Mouse (Mus musculus): ENCODE measurements around the gene Ccdc175. TPM values are rescaled to one million over a fixed set of nuclear protein-coding genes. Genes with fewer than 3 reads are reported as not detected.

The Ccdc175 gene
- polyA plus RNA-seq, 1 experiment from 2014 or later, result not detected

DNA sequence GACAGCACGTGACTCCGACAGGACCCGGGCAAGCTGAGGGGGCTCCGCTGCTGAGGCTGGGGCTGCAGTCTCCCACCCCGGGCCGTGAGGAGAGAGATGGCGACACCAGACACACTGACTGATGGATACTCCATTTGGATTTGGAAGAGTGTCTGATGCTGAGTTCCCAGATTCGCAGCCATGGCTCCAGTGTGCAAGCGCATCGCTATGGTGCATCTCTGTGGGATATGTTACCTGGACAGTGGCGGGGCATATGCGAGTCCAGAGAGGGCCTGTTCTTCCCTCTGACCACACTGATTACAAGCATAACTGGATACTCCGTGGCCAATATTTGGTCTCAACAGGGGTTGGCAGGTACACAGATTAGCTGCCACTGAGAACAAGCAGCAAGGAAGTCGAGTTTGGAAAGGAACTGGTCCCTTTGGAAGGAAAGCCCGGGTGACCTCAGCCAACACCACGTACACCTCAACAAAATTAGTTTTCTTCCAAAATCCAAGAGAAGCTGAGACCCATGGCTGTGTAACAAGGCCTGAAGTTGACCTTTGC lies 38.8 kb upstream of the Ccdc175 start:
- Histone ChIP-seq H3K36me3 (replicated peaks; ENCODE audit: control insufficient read depth, insufficient read depth, low read depth, low read length) (no peaks in the 10 kb centered on the region; the same call in 1 of the 2 replicates), H3K4me2 (ENCODE audit: low read depth, low read length) (no peak overlapping the region), H3K4me1 (ENCODE audit: control insufficient read depth, insufficient read depth, low read length) (no peaks in the 10 kb centered on the region), H3K27ac (replicated peaks; ENCODE audit: low read depth, low read length) (no peak overlapping the region), H3K9me3 (replicated peaks; ENCODE audit: control insufficient read depth, low read length) (no peaks in the 10 kb centered on the region), H3K9ac (replicated peaks; ENCODE audit: low read length) (no peak overlapping the region), H3K4me3 (ENCODE audit: low read depth, low read length) (no peak overlapping the region), H3K27me3 (ENCODE audit: control insufficient read depth, insufficient read depth, low read length) (no peaks in the 10 kb centered on the region)
- ATAC-seq (replicated peaks; ENCODE audit: insufficient number of reproducible peaks, low FRiP score, low TSS enrichment, low read depth) (no peak), DNase-seq (ENCODE audit: low spot score) (no peak)
- 92% methylated on average over 16 of the region's 16 CpGs for WGBS

DNA sequence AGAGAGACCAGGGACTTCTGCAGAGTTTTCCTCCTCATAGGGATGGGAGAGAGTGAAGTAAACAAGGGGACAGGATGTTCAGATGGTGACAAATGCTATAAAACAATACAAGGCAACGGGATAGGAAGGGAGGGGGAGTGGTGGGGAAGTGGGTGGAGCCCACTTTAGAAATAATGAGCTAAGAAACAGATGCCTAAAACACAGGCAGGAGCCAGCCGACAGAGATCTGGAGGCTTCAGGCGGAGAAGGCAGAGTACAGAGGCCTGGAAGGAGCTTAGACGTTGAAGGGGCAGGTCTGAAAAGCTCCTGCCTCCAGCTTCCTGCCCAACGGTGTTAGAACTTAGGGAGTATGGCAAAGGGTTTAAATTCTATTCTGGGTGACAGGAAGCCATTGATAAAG lies 28.7 kb upstream of the Ccdc175 start:
- ATAC-seq (replicated peaks; ENCODE audit: insufficient number of reproducible peaks, low FRiP score, low TSS enrichment, low read depth) (no peak), DNase-seq (ENCODE audit: low spot score) (no peak)
- Histone ChIP-seq H3K9ac (replicated peaks; ENCODE audit: low read length) (no peak overlapping the region), H3K4me2 (ENCODE audit: low read depth, low read length) (no peak overlapping the region), H3K27me3 (ENCODE audit: control insufficient read depth, insufficient read depth, low read length) (no peaks in the 10 kb centered on the region), H3K4me3 (ENCODE audit: low read depth, low read length) (no peak overlapping the region), H3K36me3 (replicated peaks; ENCODE audit: control insufficient read depth, insufficient read depth, low read depth, low read length) (no peaks in the 10 kb centered on the region; the same call in 1 of the 2 replicates), H3K4me1 (ENCODE audit: control insufficient read depth, insufficient read depth, low read length) (no peaks in the 10 kb centered on the region), H3K9me3 (replicated peaks; ENCODE audit: control insufficient read depth, low read length) (no peaks in the 10 kb centered on the region), H3K27ac (replicated peaks; ENCODE audit: low read depth, low read length) (no peak overlapping the region)
- WGBS, result 55% methylated on average over 5 of the region's 5 CpGs

GRCm38 (mm10) chr12:72200828-72201227 lies 16.0 kb upstream of the Ccdc175 start:
- Histone ChIP-seq H3K4me1 (ENCODE audit: control insufficient read depth, insufficient read depth, low read length) (no peaks in the 10 kb centered on the region), H3K9ac (replicated peaks; ENCODE audit: low read length) (no peak overlapping the region), H3K27ac (replicated peaks; ENCODE audit: low read depth, low read length) (no peak overlapping the region), H3K27me3 (ENCODE audit: control insufficient read depth, insufficient read depth, low read length) (no peaks in the 10 kb centered on the region), H3K4me3 (ENCODE audit: low read depth, low read length) (no peak overlapping the region), H3K36me3 (replicated peaks; ENCODE audit: control insufficient read depth, insufficient read depth, low read depth, low read length) (no peaks in the 10 kb centered on the region), H3K4me2 (ENCODE audit: low read depth, low read length) (no peak overlapping the region), H3K9me3 (replicated peaks; ENCODE audit: control insufficient read depth, low read length) (no peaks in the 10 kb centered on the region)
- WGBS, result 95% methylated on average over 3 of the region's 3 CpGs
- ATAC-seq (replicated peaks; ENCODE audit: insufficient number of reproducible peaks, low FRiP score, low TSS enrichment, low read depth) (no peak), DNase-seq (ENCODE audit: low spot score) (no peak)

GRCm38 (mm10) chr12:72197925-72198486 lies 13.2 kb upstream of the Ccdc175 start:
- peak; percentile 62; the same call in 1 of the 2 replicates for ATAC-seq (replicated peaks; ENCODE audit: insufficient number of reproducible peaks, low FRiP score, low TSS enrichment, low read depth)

DNA sequence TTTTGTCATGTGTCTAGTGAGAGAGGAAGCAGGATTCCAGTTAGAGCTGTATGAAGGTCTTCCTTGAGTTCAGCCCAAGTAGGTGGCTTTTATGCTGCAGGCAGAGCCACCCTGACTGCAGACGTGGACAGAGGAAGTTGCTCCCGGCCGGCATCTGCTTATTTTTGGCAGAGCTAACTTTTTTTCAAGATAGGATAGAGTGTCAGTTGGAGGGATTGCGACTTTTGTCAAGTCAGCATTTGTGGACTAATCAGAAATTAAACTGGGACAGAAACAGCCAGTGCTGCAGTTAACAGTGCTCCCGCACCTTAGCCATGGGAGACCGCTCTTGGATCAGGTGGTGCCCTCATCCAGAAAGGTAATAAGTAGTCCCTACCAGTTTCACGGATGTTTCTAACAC lies 12.6 kb upstream of the Ccdc175 start:
- 58% methylated on average over 7 of the region's 7 CpGs for WGBS
- ATAC-seq (replicated peaks; ENCODE audit: insufficient number of reproducible peaks, low FRiP score, low TSS enrichment, low read depth), result no peak

More at GRCm38 (mm10) chr12:72197925-72198486, 13.2 kb upstream of the Ccdc175 start:
- Histone ChIP-seq H3K9ac (replicated peaks; ENCODE audit: low read length) (no peak overlapping the region), H3K27ac (replicated peaks; ENCODE audit: low read depth, low read length) (no peak overlapping the region), H3K4me1 (ENCODE audit: control insufficient read depth, insufficient read depth, low read length) (no peaks in the 10 kb centered on the region), H3K9me3 (replicated peaks; ENCODE audit: control insufficient read depth, low read length) (no peaks in the 10 kb centered on the region), H3K36me3 (replicated peaks; ENCODE audit: control insufficient read depth, insufficient read depth, low read depth, low read length) (no peaks in the 10 kb centered on the region), H3K27me3 (ENCODE audit: control insufficient read depth, insufficient read depth, low read length) (no peaks in the 10 kb centered on the region), H3K4me3 (ENCODE audit: low read depth, low read length) (no peak overlapping the region), H3K4me2 (ENCODE audit: low read depth, low read length) (peak overlapping the region; percentile 24; the same call in 1 of the 2 replicates)
- WGBS, result 27% methylated on average over 18 of the region's 18 CpGs
- peak; percentile 53 for DNase-seq (ENCODE audit: low spot score)

DNA sequence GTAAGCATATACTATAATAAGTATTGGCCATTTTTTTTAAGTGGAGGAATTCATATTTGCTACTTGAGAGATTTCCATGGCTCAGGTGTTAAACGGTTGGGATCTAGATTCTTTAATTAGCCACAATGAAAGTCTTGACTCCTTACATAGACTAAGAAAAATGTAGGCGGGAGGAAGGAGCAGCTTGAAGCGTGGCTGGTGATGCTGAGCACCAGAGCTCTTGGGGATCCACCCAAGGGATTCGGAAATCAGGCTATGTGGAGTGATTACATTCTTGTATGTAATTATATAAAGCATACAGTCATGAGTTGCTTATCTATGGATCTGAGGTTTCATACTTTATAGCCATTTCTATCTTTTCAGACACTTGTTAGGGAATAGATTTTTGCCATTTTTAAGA lies 5.3 kb downstream of the Ccdc175 start:
- Histone ChIP-seq H3K27me3 (ENCODE audit: control insufficient read depth, insufficient read depth, low read length) (no peaks in the 10 kb centered on the region), H3K27ac (replicated peaks; ENCODE audit: low read depth, low read length) (no peak overlapping the region), H3K4me2 (ENCODE audit: low read depth, low read length) (no peak overlapping the region), H3K9ac (replicated peaks; ENCODE audit: low read length) (no peak overlapping the region), H3K4me3 (ENCODE audit: low read depth, low read length) (no peak overlapping the region), H3K36me3 (replicated peaks; ENCODE audit: control insufficient read depth, insufficient read depth, low read depth, low read length) (no peaks in the 10 kb centered on the region), H3K4me1 (ENCODE audit: control insufficient read depth, insufficient read depth, low read length) (no peaks in the 10 kb centered on the region), H3K9me3 (replicated peaks; ENCODE audit: control insufficient read depth, low read length) (no peaks in the 10 kb centered on the region)
- ATAC-seq (replicated peaks; ENCODE audit: insufficient number of reproducible peaks, low FRiP score, low TSS enrichment, low read depth), result no peak
- WGBS, result 77% methylated on average over 4 of the region's 4 CpGs
- no peak for DNase-seq (ENCODE audit: low spot score)

More for the DNA sequence above, 12.6 kb upstream of the Ccdc175 start:
- Histone ChIP-seq H3K27ac (replicated peaks; ENCODE audit: low read depth, low read length) (no peak overlapping the region), H3K36me3 (replicated peaks; ENCODE audit: control insufficient read depth, insufficient read depth, low read depth, low read length) (no peaks in the 10 kb centered on the region), H3K4me3 (ENCODE audit: low read depth, low read length) (no peak overlapping the region), H3K4me2 (ENCODE audit: low read depth, low read length) (no peak overlapping the region), H3K4me1 (ENCODE audit: control insufficient read depth, insufficient read depth, low read length) (no peaks in the 10 kb centered on the region), H3K27me3 (ENCODE audit: control insufficient read depth, insufficient read depth, low read length) (no peaks in the 10 kb centered on the region), H3K9me3 (replicated peaks; ENCODE audit: control insufficient read depth, low read length) (no peaks in the 10 kb centered on the region), H3K9ac (replicated peaks; ENCODE audit: low read length) (no peak overlapping the region)
- DNase-seq (ENCODE audit: low spot score), result no peak

GRCm38 (mm10) chr12:72178322-72178721 lies 6.5 kb downstream of the Ccdc175 start:
- Histone ChIP-seq H3K4me2 (ENCODE audit: low read depth, low read length) (no peak overlapping the region), H3K4me3 (ENCODE audit: low read depth, low read length) (no peak overlapping the region), H3K4me1 (ENCODE audit: control insufficient read depth, insufficient read depth, low read length) (no peaks in the 10 kb centered on the region), H3K27ac (replicated peaks; ENCODE audit: low read depth, low read length) (no peak overlapping the region), H3K9me3 (replicated peaks; ENCODE audit: control insufficient read depth, low read length) (no peaks in the 10 kb centered on the region), H3K36me3 (replicated peaks; ENCODE audit: control insufficient read depth, insufficient read depth, low read depth, low read length) (no peaks in the 10 kb centered on the region), H3K27me3 (ENCODE audit: control insufficient read depth, insufficient read depth, low read length) (no peaks in the 10 kb centered on the region), H3K9ac (replicated peaks; ENCODE audit: low read length) (no peak overlapping the region)
- ATAC-seq (replicated peaks; ENCODE audit: insufficient number of reproducible peaks, low FRiP score, low TSS enrichment, low read depth) (no peak), DNase-seq (ENCODE audit: low spot score) (no peak)
- WGBS, result 89% methylated on average over 3 of the region's 3 CpGs

DNA sequence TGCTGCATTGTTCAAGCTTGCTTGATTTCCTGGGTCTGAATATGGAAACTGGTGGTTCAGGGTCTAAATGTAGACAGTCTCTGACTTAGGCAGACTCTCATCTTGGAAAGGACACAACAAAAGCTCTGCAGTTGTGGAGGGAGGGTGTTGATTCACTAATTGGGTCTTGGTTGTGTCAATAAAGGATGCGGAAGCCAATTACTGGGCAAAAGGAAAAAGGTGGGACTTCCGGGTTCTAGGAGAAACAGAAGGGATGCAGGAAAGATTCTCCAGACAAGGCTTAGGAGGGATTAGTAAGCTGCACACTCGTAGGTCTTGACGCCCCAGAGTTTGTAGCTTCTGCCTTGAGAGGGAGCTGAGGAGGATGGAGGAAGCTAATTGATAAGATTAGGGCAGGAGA lies 26.4 kb downstream of the Ccdc175 start:
- DNase-seq (ENCODE audit: low spot score) (no peak), ATAC-seq (replicated peaks; ENCODE audit: insufficient number of reproducible peaks, low FRiP score, low TSS enrichment, low read depth) (no peak)
- Histone ChIP-seq H3K9ac (replicated peaks; ENCODE audit: low read length) (no peak overlapping the region), H3K4me3 (ENCODE audit: low read depth, low read length) (no peak overlapping the region), H3K36me3 (replicated peaks; ENCODE audit: control insufficient read depth, insufficient read depth, low read depth, low read length) (no peaks in the 10 kb centered on the region), H3K9me3 (replicated peaks; ENCODE audit: control insufficient read depth, low read length) (no peaks in the 10 kb centered on the region), H3K27ac (replicated peaks; ENCODE audit: low read depth, low read length) (no peak overlapping the region), H3K4me1 (ENCODE audit: control insufficient read depth, insufficient read depth, low read length) (no peaks in the 10 kb centered on the region), H3K4me2 (ENCODE audit: low read depth, low read length) (no peak overlapping the region), H3K27me3 (ENCODE audit: control insufficient read depth, insufficient read depth, low read length) (no peaks in the 10 kb centered on the region)
- WGBS, result 84% methylated on average over 4 of the region's 4 CpGs

All from embryonic facial prominence, embryonic 11.5 days (tissue).